Mouse (Mus musculus): ENCODE data around the gene Rtf2. TPM values are rescaled to one million over a fixed set of nuclear protein-coding genes. Genes with fewer than 3 reads are reported as not detected.

The Rtf2 gene
- 95.1 and 96.1 TPM in 2 replicates for polyA plus RNA-seq (2015; fragmentation: Nextera tagmentation; extraction: Ambion mirVana)

GRCm38 (mm10) chr2:172439843-172440639 is at the start of gene Rtf2:
Gene Rtf2, plus strand, starts transcription at chr2:172440556.
- Histone ChIP-seq H3K4me1 (ENCODE audit: control insufficient read depth, insufficient read depth, low read depth, low read length) (peaks cover 22% of the 10 kb centered on the region), H3K4me2 (ENCODE audit: low read length) (peak within 1 kb of the TSS; percentile 80), H3K9me3 (ENCODE audit: control insufficient read depth, low read length) (no peaks in the 10 kb centered on the region), H3K27ac (ENCODE audit: low read depth, low read length) (peak within 1 kb of the TSS; percentile 75), H3K4me3 (ENCODE audit: low read length) (peak within 1 kb of the TSS; percentile 65), H3K27me3 (replicated peaks; ENCODE audit: control insufficient read depth, insufficient read depth, low read length) (no peaks in the 10 kb centered on the region), H3K9ac (ENCODE audit: low read depth, low read length) (peak within 1 kb of the TSS; percentile 66), H3K36me3 (ENCODE audit: control insufficient read depth, insufficient read depth, low read length) (no peaks in the 10 kb centered on the region)
- peak; percentile 98 for ATAC-seq
- WGBS, result 2% methylated on average over 35 of the region's 35 CpGs

- 80% methylated on average over 10 of the region's 10 CpGs for WGBS
- H3K36me3 ChIP-seq (ENCODE audit: control insufficient read depth, insufficient read depth, low read length), result no peaks in the 10 kb centered on the region
- ATAC-seq, result no peak
- H3K9ac ChIP-seq (ENCODE audit: low read depth, low read length), result no peak overlapping the region
- no peaks in the 10 kb centered on the region for H3K27me3 ChIP-seq (replicated peaks; ENCODE audit: control insufficient read depth, insufficient read depth, low read length)
- no peak overlapping the region for H3K27ac ChIP-seq (ENCODE audit: low read depth, low read length)
- no peaks in the 10 kb centered on the region for H3K4me1 ChIP-seq (ENCODE audit: control insufficient read depth, insufficient read depth, low read depth, low read length)
- H3K4me2 ChIP-seq (ENCODE audit: low read length), result no peak overlapping the region
- no peaks in the 10 kb centered on the region for H3K9me3 ChIP-seq (ENCODE audit: control insufficient read depth, low read length)
- H3K4me3 ChIP-seq (ENCODE audit: low read length), result no peak overlapping the region
Measured at GRCm38 (mm10) chr2:172392041-172392521, 48.3 kb upstream of the Rtf2 start.

- Histone ChIP-seq H3K27me3 (replicated peaks; ENCODE audit: control insufficient read depth, insufficient read depth, low read length) (no peaks in the 10 kb centered on the region), H3K27ac (ENCODE audit: low read depth, low read length) (no peak within 1 kb of the TSS), H3K4me1 (ENCODE audit: control insufficient read depth, insufficient read depth, low read depth, low read length) (no peaks in the 10 kb centered on the region), H3K9ac (ENCODE audit: low read depth, low read length) (no peak within 1 kb of the TSS), H3K4me3 (ENCODE audit: low read length) (no peak within 1 kb of the TSS), H3K9me3 (ENCODE audit: control insufficient read depth, low read length) (no peaks in the 10 kb centered on the region), H3K4me2 (ENCODE audit: low read length) (no peak within 1 kb of the TSS), H3K36me3 (ENCODE audit: control insufficient read depth, insufficient read depth, low read length) (no peaks in the 10 kb centered on the region)
- ATAC-seq, result no peak
- 35% methylated on average over 13 of the region's 13 CpGs for WGBS
Measured at GRCm38 (mm10) chr2:172393391-172394051, 46.8 kb upstream of the Rtf2 start, which contains the start of gene Cass4. Gene Cass4, plus strand, starts transcription at chr2:172393794.

- no peaks in the 10 kb centered on the region for H3K9me3 ChIP-seq (ENCODE audit: control insufficient read depth, low read length)
- H3K27me3 ChIP-seq (replicated peaks; ENCODE audit: control insufficient read depth, insufficient read depth, low read length), result no peaks in the 10 kb centered on the region
- no peaks in the 10 kb centered on the region for H3K36me3 ChIP-seq (ENCODE audit: control insufficient read depth, insufficient read depth, low read length)
- H3K27ac ChIP-seq (ENCODE audit: low read depth, low read length), result no peak overlapping the region
- H3K4me2 ChIP-seq (ENCODE audit: low read length), result no peak overlapping the region
- no peak overlapping the region for H3K4me3 ChIP-seq (ENCODE audit: low read length)
- H3K9ac ChIP-seq (ENCODE audit: low read depth, low read length), result no peak overlapping the region
- WGBS, result 89% methylated on average over 2 of the region's 2 CpGs
- no peaks in the 10 kb centered on the region for H3K4me1 ChIP-seq (ENCODE audit: control insufficient read depth, insufficient read depth, low read depth, low read length)
- no peak for ATAC-seq
Measured at GRCm38 (mm10) chr2:172394052-172394392, 46.3 kb upstream of the Rtf2 start.

- no peak for ATAC-seq
- Histone ChIP-seq H3K27me3 (replicated peaks; ENCODE audit: control insufficient read depth, insufficient read depth, low read length) (no peaks in the 10 kb centered on the region), H3K27ac (ENCODE audit: low read depth, low read length) (no peak overlapping the region), H3K4me2 (ENCODE audit: low read length) (no peak overlapping the region), H3K9me3 (ENCODE audit: control insufficient read depth, low read length) (no peaks in the 10 kb centered on the region), H3K4me3 (ENCODE audit: low read length) (no peak overlapping the region), H3K36me3 (ENCODE audit: control insufficient read depth, insufficient read depth, low read length) (no peaks in the 10 kb centered on the region), H3K9ac (ENCODE audit: low read depth, low read length) (no peak overlapping the region), H3K4me1 (ENCODE audit: control insufficient read depth, insufficient read depth, low read depth, low read length) (no peaks in the 10 kb centered on the region)
- WGBS, result 65% methylated on average over 4 of the region's 4 CpGs
Measured at GRCm38 (mm10) chr2:172394671-172395070, 45.7 kb upstream of the Rtf2 start.

- 39% methylated on average over 9 of the region's 9 CpGs for WGBS
- no peak for ATAC-seq
- H3K36me3 ChIP-seq (ENCODE audit: control insufficient read depth, insufficient read depth, low read length), result no peaks in the 10 kb centered on the region
Measured at GRCm38 (mm10) chr2:172395961-172396360, 44.4 kb upstream of the Rtf2 start.

GRCm38 (mm10) chr2:172399901-172400300 is 40.5 kb upstream of the Rtf2 start:
- no peaks in the 10 kb centered on the region for H3K27me3 ChIP-seq (replicated peaks; ENCODE audit: control insufficient read depth, insufficient read depth, low read length)
- 0 out of 2 replicates have a peak, but pooled peaks have one; percentile 17 for ATAC-seq
- 23% methylated on average over 9 of the region's 9 CpGs for WGBS
- H3K4me2 ChIP-seq (ENCODE audit: low read length), result no peak overlapping the region
- no peaks in the 10 kb centered on the region for H3K9me3 ChIP-seq (ENCODE audit: control insufficient read depth, low read length)
- no peak overlapping the region for H3K9ac ChIP-seq (ENCODE audit: low read depth, low read length)
- no peak overlapping the region for H3K27ac ChIP-seq (ENCODE audit: low read depth, low read length)
- no peak overlapping the region for H3K4me3 ChIP-seq (ENCODE audit: low read length)
- no peaks in the 10 kb centered on the region for H3K4me1 ChIP-seq (ENCODE audit: control insufficient read depth, insufficient read depth, low read depth, low read length)
- no peaks in the 10 kb centered on the region for H3K36me3 ChIP-seq (ENCODE audit: control insufficient read depth, insufficient read depth, low read length)

More at GRCm38 (mm10) chr2:172395961-172396360, 44.4 kb upstream of the Rtf2 start:
- H3K27me3 ChIP-seq (replicated peaks; ENCODE audit: control insufficient read depth, insufficient read depth, low read length), result no peaks in the 10 kb centered on the region
- H3K9ac ChIP-seq (ENCODE audit: low read depth, low read length), result no peak overlapping the region
- H3K27ac ChIP-seq (ENCODE audit: low read depth, low read length), result no peak overlapping the region
- H3K4me2 ChIP-seq (ENCODE audit: low read length), result no peak overlapping the region
- no peaks in the 10 kb centered on the region for H3K4me1 ChIP-seq (ENCODE audit: control insufficient read depth, insufficient read depth, low read depth, low read length)
- no peaks in the 10 kb centered on the region for H3K9me3 ChIP-seq (ENCODE audit: control insufficient read depth, low read length)
- no peak overlapping the region for H3K4me3 ChIP-seq (ENCODE audit: low read length)

- Histone ChIP-seq H3K9me3 (ENCODE audit: control insufficient read depth, low read length) (no peaks in the 10 kb centered on the region), H3K27me3 (replicated peaks; ENCODE audit: control insufficient read depth, insufficient read depth, low read length) (no peaks in the 10 kb centered on the region), H3K27ac (ENCODE audit: low read depth, low read length) (no peak overlapping the region), H3K4me1 (ENCODE audit: control insufficient read depth, insufficient read depth, low read depth, low read length) (no peaks in the 10 kb centered on the region), H3K36me3 (ENCODE audit: control insufficient read depth, insufficient read depth, low read length) (no peaks in the 10 kb centered on the region), H3K4me3 (ENCODE audit: low read length) (no peak overlapping the region), H3K9ac (ENCODE audit: low read depth, low read length) (no peak overlapping the region), H3K4me2 (ENCODE audit: low read length) (no peak overlapping the region)
- 77% methylated on average over 13 of the region's 13 CpGs for WGBS
- ATAC-seq, result no peak
Measured at GRCm38 (mm10) chr2:172401116-172401825, 39.1 kb upstream of the Rtf2 start.

GRCm38 (mm10) chr2:172404239-172404638 is 36.1 kb upstream of the Rtf2 start:
- Histone ChIP-seq H3K27me3 (replicated peaks; ENCODE audit: control insufficient read depth, insufficient read depth, low read length) (no peaks in the 10 kb centered on the region), H3K4me3 (ENCODE audit: low read length) (no peak overlapping the region), H3K4me1 (ENCODE audit: control insufficient read depth, insufficient read depth, low read depth, low read length) (no peaks in the 10 kb centered on the region), H3K9me3 (ENCODE audit: control insufficient read depth, low read length) (no peaks in the 10 kb centered on the region), H3K36me3 (ENCODE audit: control insufficient read depth, insufficient read depth, low read length) (no peaks in the 10 kb centered on the region), H3K9ac (ENCODE audit: low read depth, low read length) (no peak overlapping the region), H3K4me2 (ENCODE audit: low read length) (no peak overlapping the region), H3K27ac (ENCODE audit: low read depth, low read length) (no peak overlapping the region)
- ATAC-seq, result no peak
- 67% methylated on average over 7 of the region's 7 CpGs for WGBS

Measured in hindbrain, embryonic 16.5 days (tissue).